Mouse (Mus musculus): ENCODE measurements around the gene Nat8f4. TPM values are rescaled to one million over a fixed set of nuclear protein-coding genes. Genes with fewer than 3 reads are reported as not detected.
"Not testable (repeated sequence)": the region's sequence is repeated elsewhere in the genome, so short reads cannot be mapped to it uniquely, and the experiment has no call there.

Nat8f4 gene
- polyA plus RNA-seq, 1 experiment from 2014 or later: 3.8 TPM

DNA sequence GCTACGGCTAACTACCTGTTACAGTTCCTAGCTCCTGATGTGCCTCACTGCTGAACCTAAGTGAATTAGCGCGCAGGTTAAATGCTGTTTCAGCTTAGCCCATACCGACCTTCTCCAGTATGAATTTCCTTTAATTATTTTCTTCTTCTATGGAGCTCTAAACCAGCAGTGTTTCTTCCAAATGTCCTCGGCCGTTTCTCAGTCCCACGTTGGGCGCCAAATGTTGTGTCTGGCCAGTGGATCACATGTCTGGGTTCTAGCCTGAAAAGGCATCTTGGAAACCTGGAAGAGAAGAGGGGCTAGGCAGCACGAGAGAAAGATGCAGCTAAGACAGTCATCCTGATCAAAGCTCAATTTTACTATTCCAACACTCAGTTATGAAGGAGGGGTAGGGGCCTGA, 21.4 kb downstream of the Nat8f4 start:
- WGBS: 90% methylated on average over 9 of the region's 9 CpGs
- ATAC-seq (ENCODE audit: insufficient read depth, low FRiP score): not testable (repeated sequence)

DNA sequence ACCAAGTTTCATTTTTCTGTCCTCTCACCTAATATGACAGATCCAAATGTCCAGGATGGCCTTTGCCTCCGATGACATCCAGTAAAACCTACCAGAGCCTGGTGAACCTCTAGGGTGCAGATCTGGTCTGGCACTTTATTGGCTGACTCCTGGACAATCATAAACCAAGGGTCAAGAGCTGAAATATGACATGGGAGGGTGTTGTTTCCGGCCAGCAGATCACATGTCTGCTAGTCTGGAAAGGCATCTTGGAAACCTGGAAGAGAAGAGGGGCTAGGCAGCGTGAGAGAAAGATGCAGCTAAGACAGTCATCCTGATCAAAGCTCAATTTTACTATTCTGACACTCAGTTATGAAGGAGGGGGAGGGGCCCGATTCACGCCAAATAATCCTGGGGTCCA, 35.7 kb downstream of the Nat8f4 start, which contains the start of gene Nat8f2:
Gene Nat8f2 (minus strand): TSS at position 153 of the 400 bp plus-strand sequence.
- H3K27me3 ChIP-seq (ENCODE audit: control insufficient read depth, insufficient read depth, low read length); H3K27ac ChIP-seq (ENCODE audit: low read length); ATAC-seq (ENCODE audit: insufficient read depth, low FRiP score); H3K9me3 ChIP-seq (replicated peaks; ENCODE audit: control insufficient read depth, low read length); H3K9ac ChIP-seq (ENCODE audit: low read length); H3K4me2 ChIP-seq (ENCODE audit: low read depth, low read length); H3K4me1 ChIP-seq (ENCODE audit: control insufficient read depth, insufficient read depth, low read length); H3K4me3 ChIP-seq (replicated peaks; ENCODE audit: low read length); H3K36me3 ChIP-seq (ENCODE audit: control insufficient read depth, insufficient read depth, low read length): not testable (repeated sequence)
- 69% methylated on average over 5 of the region's 5 CpGs for WGBS

More for the DNA sequence above, 21.4 kb downstream of the Nat8f4 start:
- H3K27me3 ChIP-seq (ENCODE audit: control insufficient read depth, insufficient read depth, low read length); H3K4me3 ChIP-seq (replicated peaks; ENCODE audit: low read length); H3K4me1 ChIP-seq (ENCODE audit: control insufficient read depth, insufficient read depth, low read length); H3K9ac ChIP-seq (ENCODE audit: low read length); H3K4me2 ChIP-seq (ENCODE audit: low read depth, low read length); H3K36me3 ChIP-seq (ENCODE audit: control insufficient read depth, insufficient read depth, low read length); H3K27ac ChIP-seq (ENCODE audit: low read length): not testable (repeated sequence)
- H3K9me3 ChIP-seq (replicated peaks; ENCODE audit: control insufficient read depth, low read length): peaks cover 12% of the 10 kb centered on the region

DNA sequence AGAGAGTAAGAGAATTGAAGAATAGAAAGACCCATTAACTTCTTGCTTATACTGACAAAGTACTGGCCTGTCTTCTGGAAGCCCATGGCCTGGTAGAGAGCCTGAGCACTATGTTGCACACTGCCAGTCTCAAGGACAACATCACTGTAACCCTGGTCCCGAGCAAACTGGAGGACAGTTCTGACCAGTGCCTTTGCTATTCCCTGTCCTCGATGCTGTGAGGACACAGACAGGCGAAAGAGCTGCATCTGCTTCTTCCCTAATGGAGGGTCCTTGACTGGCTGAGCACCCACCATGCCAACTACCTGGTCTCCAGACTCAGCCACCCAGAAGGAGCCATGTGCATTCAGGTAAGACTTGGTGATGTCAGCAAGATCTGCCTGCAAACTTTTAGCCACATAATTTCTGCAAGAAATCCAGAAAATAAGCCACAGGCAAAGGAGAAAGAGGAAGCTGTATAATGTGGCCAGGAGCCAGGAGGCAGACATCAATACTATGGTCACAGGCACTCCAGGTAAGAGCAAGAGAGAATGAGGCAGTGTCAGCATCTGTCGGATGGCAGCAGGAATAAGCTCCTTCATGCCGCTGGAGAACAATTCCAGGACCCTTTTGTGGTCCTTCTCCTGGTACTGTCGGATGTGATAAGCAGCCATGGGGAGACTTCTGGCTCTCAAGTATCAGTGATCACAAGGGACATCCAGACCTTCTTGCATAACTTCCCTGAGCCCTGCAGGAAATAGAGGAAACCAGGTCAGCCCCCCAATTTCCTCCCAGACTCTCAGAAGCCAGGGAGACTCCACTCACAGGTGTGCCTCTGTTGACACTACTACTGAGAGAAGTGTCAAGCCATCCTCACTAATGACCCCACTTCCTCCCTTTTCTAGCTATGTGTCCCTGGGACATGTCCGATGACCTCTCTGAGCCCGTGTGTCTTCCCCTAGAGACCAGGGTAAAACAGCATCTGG, 36.7 kb downstream of the Nat8f4 start:
- WGBS: 77% methylated on average over 8 of the region's 8 CpGs
- Histone ChIP-seq H3K27ac (ENCODE audit: low read length) (no peak overlapping the region), H3K27me3 (ENCODE audit: control insufficient read depth, insufficient read depth, low read length) (no peaks in the 10 kb centered on the region), H3K9me3 (replicated peaks; ENCODE audit: control insufficient read depth, low read length) (no peaks in the 10 kb centered on the region), H3K36me3 (ENCODE audit: control insufficient read depth, insufficient read depth, low read length) (no peaks in the 10 kb centered on the region), H3K4me2 (ENCODE audit: low read depth, low read length) (no peak overlapping the region), H3K4me3 (replicated peaks; ENCODE audit: low read length) (no peak overlapping the region), H3K4me1 (ENCODE audit: control insufficient read depth, insufficient read depth, low read length) (no peaks in the 10 kb centered on the region), H3K9ac (ENCODE audit: low read length) (no peak overlapping the region)
- no peak for ATAC-seq (ENCODE audit: insufficient read depth, low FRiP score)

DNA sequence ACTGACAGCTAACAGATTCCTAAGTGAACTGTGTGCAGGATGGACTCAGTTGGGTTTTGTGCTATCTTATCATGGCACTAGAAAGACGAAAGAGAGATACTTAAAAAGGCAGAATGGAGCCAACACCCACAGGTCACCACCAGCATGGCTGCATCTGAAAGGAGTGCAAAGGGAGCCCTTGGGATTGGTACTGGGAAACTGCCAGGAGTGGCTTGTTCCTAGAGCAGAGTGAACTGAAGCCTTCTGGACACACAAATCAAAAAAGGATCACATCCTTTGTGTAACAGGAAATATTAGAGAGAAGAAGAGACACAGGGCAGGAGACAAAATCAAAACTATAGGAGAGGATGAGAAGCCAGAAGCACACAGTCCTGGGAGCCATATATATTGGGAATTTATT, 37.7 kb downstream of the Nat8f4 start:
- WGBS: 58% methylated on average over 1 of the region's 1 CpGs
- H3K9me3 ChIP-seq (replicated peaks; ENCODE audit: control insufficient read depth, low read length): not testable (repeated sequence)

DNA sequence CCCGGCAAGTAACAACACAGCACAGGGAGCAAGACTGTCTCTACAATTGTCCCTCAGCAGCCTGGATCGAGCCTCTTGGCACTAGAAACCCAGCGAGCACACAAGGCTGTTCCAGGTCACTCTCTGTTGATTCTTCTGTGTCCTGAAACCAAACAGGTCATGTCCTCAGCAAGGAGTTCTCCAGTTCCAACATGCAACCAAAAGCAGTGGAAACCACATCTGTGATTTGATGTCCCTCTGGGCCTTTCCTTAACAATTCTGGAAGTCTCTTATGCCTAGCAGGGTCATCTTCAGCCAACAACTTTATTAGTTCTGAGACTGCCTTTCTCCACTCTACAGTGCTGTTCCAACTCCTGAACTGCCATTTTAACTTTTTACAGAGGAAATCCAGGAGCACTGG, 38.5 kb downstream of the Nat8f4 start:
- not testable (repeated sequence) for H3K27ac ChIP-seq (ENCODE audit: low read length); H3K4me2 ChIP-seq (ENCODE audit: low read depth, low read length); H3K4me1 ChIP-seq (ENCODE audit: control insufficient read depth, insufficient read depth, low read length); H3K9me3 ChIP-seq (replicated peaks; ENCODE audit: control insufficient read depth, low read length); H3K27me3 ChIP-seq (ENCODE audit: control insufficient read depth, insufficient read depth, low read length); H3K4me3 ChIP-seq (replicated peaks; ENCODE audit: low read length); H3K36me3 ChIP-seq (ENCODE audit: control insufficient read depth, insufficient read depth, low read length); ATAC-seq (ENCODE audit: insufficient read depth, low FRiP score); H3K9ac ChIP-seq (ENCODE audit: low read length)
- 82% methylated on average over 3 of the region's 3 CpGs for WGBS

More for the DNA sequence above, 37.7 kb downstream of the Nat8f4 start:
- H3K36me3 ChIP-seq (ENCODE audit: control insufficient read depth, insufficient read depth, low read length); ATAC-seq (ENCODE audit: insufficient read depth, low FRiP score); H3K27me3 ChIP-seq (ENCODE audit: control insufficient read depth, insufficient read depth, low read length); H3K4me2 ChIP-seq (ENCODE audit: low read depth, low read length); H3K27ac ChIP-seq (ENCODE audit: low read length); H3K9ac ChIP-seq (ENCODE audit: low read length); H3K4me1 ChIP-seq (ENCODE audit: control insufficient read depth, insufficient read depth, low read length); H3K4me3 ChIP-seq (replicated peaks; ENCODE audit: low read length): not testable (repeated sequence)

DNA sequence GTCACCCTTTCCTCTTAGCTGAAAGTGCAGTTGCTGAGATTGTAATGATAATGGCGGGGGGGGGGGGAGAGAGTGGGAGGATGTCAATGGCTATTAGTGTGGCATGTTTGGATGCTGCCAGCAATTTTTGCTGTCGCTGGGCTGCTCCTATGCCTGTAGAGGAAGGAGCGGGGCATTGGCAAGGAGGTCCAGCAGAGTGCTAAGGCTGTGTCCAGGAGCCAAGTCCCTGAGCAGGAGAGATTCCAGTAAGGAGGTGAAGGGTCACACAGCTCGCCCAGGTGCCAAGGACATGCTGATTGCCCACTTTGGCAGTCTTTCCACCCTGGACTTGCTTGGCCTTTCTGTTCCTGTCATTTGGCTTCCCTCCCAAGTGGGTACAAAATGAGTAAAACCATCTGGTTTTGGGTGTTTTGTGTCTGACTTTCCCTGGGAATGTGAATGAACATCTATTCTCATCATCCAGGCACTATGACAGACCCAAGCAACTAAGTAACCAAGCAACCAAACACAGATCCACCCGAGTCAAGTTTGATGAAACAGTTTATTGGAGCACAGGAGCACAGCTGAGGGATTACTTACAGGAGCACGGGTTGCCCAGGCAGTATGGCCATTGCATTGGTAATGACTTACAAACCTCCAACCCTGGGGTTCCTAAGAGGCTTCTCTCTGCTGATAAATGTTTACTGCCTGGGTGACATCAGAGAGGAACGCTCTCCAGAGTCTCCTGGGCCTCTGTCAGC, 39.6 kb downstream of the Nat8f4 start:
- H3K27me3 ChIP-seq (ENCODE audit: control insufficient read depth, insufficient read depth, low read length); H3K9me3 ChIP-seq (replicated peaks; ENCODE audit: control insufficient read depth, low read length); H3K4me2 ChIP-seq (ENCODE audit: low read depth, low read length); H3K9ac ChIP-seq (ENCODE audit: low read length); ATAC-seq (ENCODE audit: insufficient read depth, low FRiP score); H3K36me3 ChIP-seq (ENCODE audit: control insufficient read depth, insufficient read depth, low read length); H3K4me3 ChIP-seq (replicated peaks; ENCODE audit: low read length); H3K27ac ChIP-seq (ENCODE audit: low read length); H3K4me1 ChIP-seq (ENCODE audit: control insufficient read depth, insufficient read depth, low read length): not testable (repeated sequence)
- 70% methylated on average over 5 of the region's 7 CpGs for WGBS

DNA sequence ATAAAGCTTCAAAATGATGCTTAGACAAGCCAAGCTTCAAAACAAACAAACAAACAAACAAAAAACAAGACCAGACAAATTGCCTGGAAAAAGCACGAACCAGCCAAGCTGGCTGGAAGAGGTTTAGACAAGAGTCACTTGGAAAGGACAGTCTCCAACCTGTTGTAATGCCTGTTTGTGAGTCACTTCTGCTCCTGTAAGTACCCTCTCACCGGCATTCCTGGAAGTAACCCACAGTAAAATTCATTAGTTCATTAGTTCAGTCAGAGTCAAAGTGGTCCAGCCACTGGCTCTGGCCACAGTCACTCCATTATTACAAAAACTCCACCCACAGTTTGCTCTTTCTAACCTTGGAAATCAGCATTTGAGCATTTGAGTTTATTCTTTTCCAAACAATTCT, 40.8 kb downstream of the Nat8f4 start:
- Histone ChIP-seq H3K36me3 (ENCODE audit: control insufficient read depth, insufficient read depth, low read length) (no peaks in the 10 kb centered on the region), H3K4me2 (ENCODE audit: low read depth, low read length) (no peak overlapping the region), H3K9ac (ENCODE audit: low read length) (no peak overlapping the region), H3K4me1 (ENCODE audit: control insufficient read depth, insufficient read depth, low read length) (no peaks in the 10 kb centered on the region), H3K27ac (ENCODE audit: low read length) (no peak overlapping the region), H3K27me3 (ENCODE audit: control insufficient read depth, insufficient read depth, low read length) (no peaks in the 10 kb centered on the region), H3K4me3 (replicated peaks; ENCODE audit: low read length) (no peak overlapping the region), H3K9me3 (replicated peaks; ENCODE audit: control insufficient read depth, low read length) (no peaks in the 10 kb centered on the region)
- WGBS: 87% methylated on average over 2 of the region's 2 CpGs
- no peak for ATAC-seq (ENCODE audit: insufficient read depth, low FRiP score)

DNA sequence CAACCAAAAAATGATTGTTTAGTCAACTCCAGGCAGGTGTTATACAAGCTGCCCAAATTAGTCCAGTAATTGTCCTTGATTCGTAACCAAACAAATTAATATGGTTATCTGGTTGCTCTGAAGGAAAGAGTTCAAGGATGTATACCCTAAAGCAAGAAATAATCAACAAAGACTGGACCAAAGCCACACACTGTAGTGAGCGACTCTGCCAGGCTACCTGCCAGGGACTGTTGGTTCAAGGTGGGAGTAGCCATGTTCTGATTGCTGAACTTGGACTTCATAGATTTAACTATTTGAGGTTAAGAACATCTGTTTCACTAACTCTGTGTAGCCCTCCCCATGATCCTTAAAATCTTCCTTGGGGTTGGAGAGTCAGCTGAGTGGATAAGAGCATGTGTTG, 41.5 kb downstream of the Nat8f4 start:
- no peaks in the 10 kb centered on the region for H3K9me3 ChIP-seq (replicated peaks; ENCODE audit: control insufficient read depth, low read length)
- no peaks in the 10 kb centered on the region for H3K36me3 ChIP-seq (ENCODE audit: control insufficient read depth, insufficient read depth, low read length)
- no peaks in the 10 kb centered on the region for H3K4me1 ChIP-seq (ENCODE audit: control insufficient read depth, insufficient read depth, low read length)
- WGBS: 72% methylated on average over 2 of the region's 2 CpGs
- no peaks in the 10 kb centered on the region for H3K27me3 ChIP-seq (ENCODE audit: control insufficient read depth, insufficient read depth, low read length)
- no peak overlapping the region for H3K9ac ChIP-seq (ENCODE audit: low read length)
- no peak overlapping the region for H3K27ac ChIP-seq (ENCODE audit: low read length)
- no peak for ATAC-seq (ENCODE audit: insufficient read depth, low FRiP score)
- H3K4me2 ChIP-seq (ENCODE audit: low read depth, low read length): no peak overlapping the region
- no peak overlapping the region for H3K4me3 ChIP-seq (replicated peaks; ENCODE audit: low read length)

DNA sequence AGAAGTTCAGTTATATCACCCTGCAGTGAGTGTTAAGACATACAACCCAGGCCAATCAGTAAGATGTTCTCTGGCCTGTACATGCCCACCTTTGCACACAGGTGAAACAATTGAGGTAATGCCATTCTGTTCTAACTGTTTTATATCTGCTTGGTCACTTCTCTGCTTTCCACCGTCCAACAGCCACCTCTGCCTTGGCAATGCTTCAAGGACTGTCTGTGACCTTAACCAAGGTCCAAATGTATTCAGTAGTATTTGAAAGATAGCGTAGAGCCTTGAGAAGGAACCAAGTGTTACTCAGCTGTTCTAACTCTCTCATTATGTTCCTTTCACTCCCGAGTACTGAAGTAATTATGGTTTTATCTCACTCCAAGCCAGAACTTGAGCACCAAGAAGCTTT, 42.1 kb downstream of the Nat8f4 start:
- ATAC-seq (ENCODE audit: insufficient read depth, low FRiP score): no peak
- Histone ChIP-seq H3K27ac (ENCODE audit: low read length) (no peak overlapping the region), H3K4me3 (replicated peaks; ENCODE audit: low read length) (no peak overlapping the region), H3K36me3 (ENCODE audit: control insufficient read depth, insufficient read depth, low read length) (no peaks in the 10 kb centered on the region), H3K4me1 (ENCODE audit: control insufficient read depth, insufficient read depth, low read length) (no peaks in the 10 kb centered on the region), H3K4me2 (ENCODE audit: low read depth, low read length) (no peak overlapping the region), H3K27me3 (ENCODE audit: control insufficient read depth, insufficient read depth, low read length) (no peaks in the 10 kb centered on the region), H3K9ac (ENCODE audit: low read length) (no peak overlapping the region), H3K9me3 (replicated peaks; ENCODE audit: control insufficient read depth, low read length) (no peaks in the 10 kb centered on the region)
- WGBS: 66% methylated on average over 3 of the region's 3 CpGs
